Mouse (Mus musculus): ENCODE measurements around the gene Zbtb49.

The Zbtb49 gene

GRCm38 (mm10) chr5:38194946-38195345, 25.3 kb downstream of the Zbtb49 start:
- no peak for DNase-seq

- DNase-seq: no peak
Observed at GRCm38 (mm10) chr5:38190907-38191306, 29.4 kb downstream of the Zbtb49 start.

GRCm38 (mm10) chr5:38187006-38187405, 33.3 kb downstream of the Zbtb49 start:
- no peak for DNase-seq

- DNase-seq: no peak
Observed at GRCm38 (mm10) chr5:38184688-38185285, 35.5 kb downstream of the Zbtb49 start.

GRCm38 (mm10) chr5:38174256-38174912, 45.9 kb downstream of the Zbtb49 start:
- DNase-seq: no peak

GRCm38 (mm10) chr5:38173766-38174165, 46.5 kb downstream of the Zbtb49 start:
- no peak for DNase-seq

GRCm38 (mm10) chr5:38168497-38168896, 51.8 kb downstream of the Zbtb49 start:
- DNase-seq: no peak

- no peak for DNase-seq
Observed at GRCm38 (mm10) chr5:38159634-38160413, 60.4 kb downstream of the Zbtb49 start, which contains the start of gene Nsg1. TSS of gene Nsg1 (minus strand) at chr5:38159907.

GRCm38 (mm10) chr5:38158947-38159633, 61.2 kb downstream of the Zbtb49 start:
- peak; percentile 98 for DNase-seq

GRCm38 (mm10) chr5:38158501-38158946, 61.7 kb downstream of the Zbtb49 start:
- no peak for DNase-seq

GRCm38 (mm10) chr5:38157481-38158020, 62.7 kb downstream of the Zbtb49 start:
- no peak for DNase-seq

GRCm38 (mm10) chr5:38153636-38154035, 66.6 kb downstream of the Zbtb49 start:
- DNase-seq: no peak

- DNase-seq: no peak
Observed at GRCm38 (mm10) chr5:38152201-38153108, 67.8 kb downstream of the Zbtb49 start.

- no peak for DNase-seq
Observed at GRCm38 (mm10) chr5:38151264-38151663, 69.0 kb downstream of the Zbtb49 start.

- peak; percentile 97 for DNase-seq
Observed at GRCm38 (mm10) chr5:38146524-38146923, 73.7 kb downstream of the Zbtb49 start.

GRCm38 (mm10) chr5:38140893-38141292, 79.4 kb downstream of the Zbtb49 start:
- no peak for DNase-seq
